Mouse (Mus musculus): Measurements from ENCODE around the gene Fam129c. TPM values are rescaled to one million over a fixed set of nuclear protein-coding genes. Genes with fewer than 3 reads are reported as not detected.

Gene Fam129c
- polyA plus RNA-seq, 1 experiment: 4.5 TPM

DNA sequence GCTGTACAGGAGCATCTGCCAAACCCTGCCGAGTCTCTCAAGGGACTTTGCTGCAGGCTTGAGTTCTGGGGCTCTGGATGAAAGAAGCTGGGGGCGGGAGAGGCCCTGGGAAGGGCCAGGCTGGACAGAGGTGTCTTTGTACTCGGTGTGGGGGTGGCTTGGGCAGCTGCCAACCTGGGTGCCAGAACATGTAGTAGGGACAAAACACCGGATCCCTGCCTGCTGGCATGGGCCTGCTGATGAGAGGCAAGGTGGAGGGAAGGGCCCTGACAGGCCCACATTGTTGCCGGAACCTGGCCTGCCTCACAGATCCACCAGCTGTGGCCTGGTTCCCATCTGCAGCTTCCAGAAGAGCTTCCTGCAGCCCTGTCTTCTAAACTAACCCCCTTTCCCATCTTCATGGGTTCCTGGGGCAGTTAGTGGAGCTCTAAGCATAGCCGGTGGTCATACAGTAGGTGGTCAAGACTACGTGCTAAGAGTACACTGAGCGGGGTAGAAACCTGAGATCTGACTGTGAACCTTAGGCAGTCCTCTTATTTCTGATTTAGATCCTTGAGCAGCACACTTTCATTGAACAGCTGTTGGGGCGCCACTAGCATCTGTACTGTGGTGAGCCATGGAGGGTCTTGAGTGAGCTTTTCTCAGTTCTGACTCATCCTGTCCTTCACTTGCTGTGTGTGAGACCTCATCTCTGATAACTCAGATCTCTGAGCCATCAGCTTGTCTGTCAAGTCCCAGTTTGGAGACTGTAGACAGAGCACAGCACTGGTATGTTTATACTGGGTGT, 24.4 kb upstream of the Fam129c start:
- 38% methylated on average over 9 of the region's 9 CpGs for WGBS

DNA sequence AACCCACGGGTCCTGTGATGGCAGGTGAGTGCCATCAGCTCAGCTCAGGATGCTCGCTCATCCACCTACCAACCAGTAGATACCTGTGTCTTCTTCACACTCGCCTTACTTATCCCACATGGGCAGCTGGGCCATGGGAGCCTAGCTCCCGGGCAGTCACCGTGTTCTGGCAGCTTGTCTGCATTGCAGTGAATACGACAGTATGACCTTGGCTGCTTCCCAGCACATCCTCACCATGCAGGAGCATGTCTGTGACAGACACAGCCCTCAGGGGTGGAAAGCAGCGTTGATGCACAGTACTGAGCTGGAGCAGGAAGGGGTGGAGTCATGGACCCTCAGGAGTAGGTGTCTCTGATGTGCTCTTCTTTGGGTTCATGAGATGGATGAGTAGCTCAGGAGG, 23.0 kb upstream of the Fam129c start:
- H3K36me3 ChIP-seq (ENCODE audit: control insufficient read depth, insufficient read depth, low read length): no peaks in the 10 kb centered on the region
- 69% methylated on average over 7 of the region's 7 CpGs for WGBS
- no peaks in the 10 kb centered on the region for H3K4me1 ChIP-seq (ENCODE audit: control insufficient read depth, insufficient read depth, insufficient read length, low read length)
- no peak overlapping the region for H3K27ac ChIP-seq (ENCODE audit: insufficient read depth, low read depth, low read length)
- H3K27me3 ChIP-seq (ENCODE audit: control insufficient read depth, insufficient read depth, low read length): no peaks in the 10 kb centered on the region
- TF ChIP-seq POLR2A (IDR thresholded peaks at IDR 0.05; ENCODE audit: low read depth, low read length) (no peak), CTCF (IDR thresholded peaks at IDR 0.05; ENCODE audit: extremely low read depth, insufficient read length, insufficient replicate concordance, low read depth, low read length) (no peak)
- H3K4me3 ChIP-seq (ENCODE audit: low read depth, low read length): no peak overlapping the region

More for the DNA sequence above, 24.4 kb upstream of the Fam129c start:
- H3K27ac ChIP-seq (ENCODE audit: insufficient read depth, low read depth, low read length): no peak overlapping the region
- TF ChIP-seq CTCF (IDR thresholded peaks at IDR 0.05; ENCODE audit: extremely low read depth, insufficient read length, insufficient replicate concordance, low read depth, low read length) (no peak), POLR2A (IDR thresholded peaks at IDR 0.05; ENCODE audit: low read depth, low read length) (no peak)
- peaks cover 10% of the 10 kb centered on the region for H3K4me1 ChIP-seq (ENCODE audit: control insufficient read depth, insufficient read depth, insufficient read length, low read length)
- H3K4me3 ChIP-seq (ENCODE audit: low read depth, low read length): no peak overlapping the region
- no peaks in the 10 kb centered on the region for H3K27me3 ChIP-seq (ENCODE audit: control insufficient read depth, insufficient read depth, low read length)
- H3K36me3 ChIP-seq (ENCODE audit: control insufficient read depth, insufficient read depth, low read length): no peaks in the 10 kb centered on the region

DNA sequence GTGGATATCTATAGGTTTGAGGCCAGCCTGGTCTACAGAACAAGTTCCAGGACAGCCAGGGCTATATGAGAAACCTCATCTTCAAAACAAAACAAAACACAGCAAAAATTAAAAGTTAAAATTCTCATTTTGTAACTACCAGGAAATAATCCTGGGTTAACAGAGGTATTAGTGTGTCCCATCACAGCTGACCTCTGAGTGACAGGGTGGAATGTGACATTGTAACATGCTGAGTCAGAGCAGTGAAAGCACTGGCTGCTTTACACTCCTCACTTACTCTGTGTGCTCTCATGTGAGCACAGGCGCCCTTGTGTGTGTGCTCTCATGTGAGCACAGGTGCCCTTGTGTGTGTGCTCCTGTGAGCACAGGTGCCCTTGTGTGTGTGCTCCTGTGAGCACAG, 22.4 kb upstream of the Fam129c start:
- no peaks in the 10 kb centered on the region for H3K4me1 ChIP-seq (ENCODE audit: control insufficient read depth, insufficient read depth, insufficient read length, low read length)
- WGBS: 49% methylated on average over 1 of the region's 1 CpGs
- no peak for TF ChIP-seq POLR2A (IDR thresholded peaks at IDR 0.05; ENCODE audit: low read depth, low read length)
- no peak for TF ChIP-seq CTCF (IDR thresholded peaks at IDR 0.05; ENCODE audit: extremely low read depth, insufficient read length, insufficient replicate concordance, low read depth, low read length)
- no peaks in the 10 kb centered on the region for H3K27me3 ChIP-seq (ENCODE audit: control insufficient read depth, insufficient read depth, low read length)
- no peaks in the 10 kb centered on the region for H3K36me3 ChIP-seq (ENCODE audit: control insufficient read depth, insufficient read depth, low read length)
- no peak overlapping the region for H3K4me3 ChIP-seq (ENCODE audit: low read depth, low read length)
- no peak overlapping the region for H3K27ac ChIP-seq (ENCODE audit: insufficient read depth, low read depth, low read length)

DNA sequence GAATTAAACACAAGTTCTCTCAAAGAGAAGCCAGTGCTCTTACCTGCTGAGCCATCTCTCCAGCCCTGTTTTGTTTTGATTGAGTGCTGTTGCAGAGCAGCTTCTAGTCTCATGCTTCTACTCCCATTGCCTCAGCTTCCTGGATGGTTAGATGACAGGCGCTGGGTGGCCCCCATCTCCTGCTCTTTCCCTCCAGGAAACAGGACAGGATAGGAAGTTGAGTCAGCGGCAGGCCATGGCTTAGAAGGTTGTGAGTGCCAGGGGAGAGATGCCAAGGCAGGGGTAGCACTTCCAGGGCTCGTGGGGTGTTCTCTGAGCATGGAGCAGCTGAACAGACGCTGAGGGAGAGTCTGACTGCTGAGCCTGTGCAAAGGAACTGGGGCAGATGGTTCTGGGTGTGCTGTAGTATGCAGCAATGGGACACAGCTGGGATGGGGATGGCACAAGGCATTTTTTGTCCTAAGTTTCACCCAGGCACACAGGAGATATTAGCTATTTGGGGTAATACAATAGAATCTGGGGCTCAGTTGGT, 19.5 kb upstream of the Fam129c start:
- no peaks in the 10 kb centered on the region for H3K36me3 ChIP-seq (ENCODE audit: control insufficient read depth, insufficient read depth, low read length)
- no peaks in the 10 kb centered on the region for H3K27me3 ChIP-seq (ENCODE audit: control insufficient read depth, insufficient read depth, low read length)
- no peak overlapping the region for H3K4me3 ChIP-seq (ENCODE audit: low read depth, low read length)
- 72% methylated on average over 4 of the region's 4 CpGs for WGBS
- TF ChIP-seq POLR2A (IDR thresholded peaks at IDR 0.05; ENCODE audit: low read depth, low read length) (no peak), CTCF (IDR thresholded peaks at IDR 0.05; ENCODE audit: extremely low read depth, insufficient read length, insufficient replicate concordance, low read depth, low read length) (no peak)
- H3K4me1 ChIP-seq (ENCODE audit: control insufficient read depth, insufficient read depth, insufficient read length, low read length): peaks cover 5% of the 10 kb centered on the region
- no peak overlapping the region for H3K27ac ChIP-seq (ENCODE audit: insufficient read depth, low read depth, low read length)

DNA sequence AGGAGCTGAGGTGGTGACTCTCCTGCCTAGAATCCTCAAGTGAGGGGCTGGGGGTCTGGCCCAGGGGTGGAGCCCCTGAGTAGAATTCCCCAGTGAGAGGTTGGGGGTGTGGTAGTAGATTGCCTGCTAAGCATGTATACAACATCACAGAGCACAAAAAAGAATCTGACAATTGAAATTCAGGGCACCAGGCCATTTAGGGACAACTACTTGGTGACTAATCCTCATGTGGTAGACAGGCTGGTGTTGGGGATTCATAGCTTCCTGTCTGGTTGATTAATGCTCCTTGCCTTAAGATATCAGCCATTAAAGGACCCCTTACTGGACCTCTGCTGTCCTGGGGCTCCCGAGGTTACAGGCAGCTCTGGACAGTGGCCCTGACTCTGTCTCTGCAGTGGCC, 18.4 kb upstream of the Fam129c start:
- Histone ChIP-seq H3K27me3 (ENCODE audit: control insufficient read depth, insufficient read depth, low read length) (no peaks in the 10 kb centered on the region), H3K4me3 (ENCODE audit: low read depth, low read length) (no peak overlapping the region), H3K4me1 (ENCODE audit: control insufficient read depth, insufficient read depth, insufficient read length, low read length) (peaks cover 5% of the 10 kb centered on the region), H3K36me3 (ENCODE audit: control insufficient read depth, insufficient read depth, low read length) (no peaks in the 10 kb centered on the region), H3K27ac (ENCODE audit: insufficient read depth, low read depth, low read length) (no peak overlapping the region)
- TF ChIP-seq CTCF (IDR thresholded peaks at IDR 0.05; ENCODE audit: extremely low read depth, insufficient read length, insufficient replicate concordance, low read depth, low read length): no peak
- TF ChIP-seq POLR2A (IDR thresholded peaks at IDR 0.05; ENCODE audit: low read depth, low read length): no peak
- WGBS: 71% methylated on average over 1 of the region's 1 CpGs

DNA sequence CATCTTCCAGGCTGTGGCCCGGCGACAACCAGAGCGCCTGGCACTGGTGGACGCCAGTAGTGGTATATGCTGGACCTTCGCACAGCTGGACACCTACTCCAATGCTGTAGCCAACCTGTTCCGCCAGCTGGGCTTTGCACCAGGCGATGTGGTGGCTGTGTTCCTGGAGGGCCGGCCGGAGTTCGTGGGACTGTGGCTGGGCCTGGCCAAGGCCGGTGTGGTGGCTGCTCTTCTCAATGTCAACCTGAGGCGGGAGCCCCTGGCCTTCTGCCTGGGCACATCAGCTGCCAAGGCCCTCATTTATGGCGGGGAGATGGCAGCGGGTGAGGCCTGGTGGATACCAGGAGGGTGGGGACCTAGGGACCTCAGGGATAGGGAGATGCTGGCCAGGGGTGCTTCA, 18.0 kb upstream of the Fam129c start:
- Histone ChIP-seq H3K36me3 (ENCODE audit: control insufficient read depth, insufficient read depth, low read length) (no peaks in the 10 kb centered on the region; the same call in 1 of the 2 replicates), H3K4me3 (ENCODE audit: low read depth, low read length) (no peak overlapping the region), H3K4me1 (ENCODE audit: control insufficient read depth, insufficient read depth, insufficient read length, low read length) (peaks cover 5% of the 10 kb centered on the region), H3K27me3 (ENCODE audit: control insufficient read depth, insufficient read depth, low read length) (no peaks in the 10 kb centered on the region), H3K27ac (ENCODE audit: insufficient read depth, low read depth, low read length) (no peak overlapping the region)
- TF ChIP-seq CTCF (IDR thresholded peaks at IDR 0.05; ENCODE audit: extremely low read depth, insufficient read length, insufficient replicate concordance, low read depth, low read length): no peak
- no peak for TF ChIP-seq POLR2A (IDR thresholded peaks at IDR 0.05; ENCODE audit: low read depth, low read length)
- WGBS: 83% methylated on average over 14 of the region's 14 CpGs

DNA sequence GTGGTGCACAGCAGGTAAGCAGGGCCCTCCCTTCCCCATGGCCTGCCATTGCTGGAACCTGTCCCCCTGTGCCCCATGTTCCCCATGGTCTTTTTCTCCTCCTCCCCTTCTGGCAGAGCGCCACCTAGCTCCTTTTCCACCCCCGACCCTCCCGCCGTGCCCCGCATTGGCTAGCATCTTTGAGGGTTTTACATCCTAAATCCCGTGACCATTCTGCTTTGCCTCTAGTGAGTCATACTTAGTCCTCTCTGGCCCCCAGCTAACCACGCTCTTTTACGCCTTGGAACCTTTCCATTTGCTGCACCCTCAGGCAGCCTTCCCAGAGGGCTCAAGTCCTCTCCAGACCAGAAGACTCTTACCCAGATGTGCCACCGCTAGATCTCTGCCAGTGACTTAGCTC, 17.2 kb upstream of the Fam129c start:
- TF ChIP-seq POLR2A (IDR thresholded peaks at IDR 0.05; ENCODE audit: low read depth, low read length): no peak
- no peak for TF ChIP-seq CTCF (IDR thresholded peaks at IDR 0.05; ENCODE audit: extremely low read depth, insufficient read length, insufficient replicate concordance, low read depth, low read length)
- no peak overlapping the region for H3K27ac ChIP-seq (ENCODE audit: insufficient read depth, low read depth, low read length)
- 84% methylated on average over 8 of the region's 9 CpGs for WGBS

More for the DNA sequence above, 17.2 kb upstream of the Fam129c start:
- Histone ChIP-seq H3K4me3 (ENCODE audit: low read depth, low read length) (no peak overlapping the region), H3K27me3 (ENCODE audit: control insufficient read depth, insufficient read depth, low read length) (no peaks in the 10 kb centered on the region), H3K36me3 (ENCODE audit: control insufficient read depth, insufficient read depth, low read length) (no peaks in the 10 kb centered on the region; the same call in 1 of the 2 replicates), H3K4me1 (ENCODE audit: control insufficient read depth, insufficient read depth, insufficient read length, low read length) (peaks cover 5% of the 10 kb centered on the region)
